Mouse (Mus musculus) cortical plate, adult 2 months (tissue): ENCODE data around the gene Hivep3. TPM values are rescaled to one million over a fixed set of nuclear protein-coding genes. Genes with fewer than 3 reads are reported as not detected.

Experiments used
- H3K27ac ChIP-seq: fragments of 200-500 bp; 2 replicates; pipeline ENCODE4 v1.5.1; 2012; ENCODE audit warnings: low read length, control low read depth, inconsistent platforms; ENCODE audit not compliant: insufficient read depth
- H3K4me1 ChIP-seq: fragments of 200-500 bp; 2 replicates; pipeline ENCODE4 v1.6.1; 2011; ENCODE audit warnings: low read length; ENCODE audit not compliant: control insufficient read depth, insufficient read depth
- H3K4me3 ChIP-seq: fragments of 200-500 bp; 2 replicates; pipeline ENCODE4 v1.5.1; 2011; ENCODE audit warnings: mild to moderate bottlenecking, low read length, control low read depth; ENCODE audit not compliant: insufficient read depth
- CTCF ChIP-seq: fragments of 200-500 bp; IDR thresholded peaks from 2 replicates; pipeline ENCODE4 v1.5.1; 2011; ENCODE audit warnings: mild to moderate bottlenecking, control low read depth, low read length; ENCODE audit not compliant: insufficient read depth; ENCODE audit errors: extremely low read depth
- POLR2A ChIP-seq: fragments of 200-500 bp; IDR thresholded peaks from 2 replicates; pipeline ENCODE4 v1.6.1; 2011; ENCODE audit warnings: mild to moderate bottlenecking, low read length, control low read depth; ENCODE audit not compliant: insufficient read depth; ENCODE audit errors: extremely low read depth
- polyA plus RNA-seq: library from polyadenylated mRNA; depleted of rRNA; stranded (reverse); fragments of >200 nt; gene quantifications from 2 replicates; pipeline ENCODE4 v1.2.3, GENCODE M21; 2012

Gene Hivep3
- polyA plus RNA-seq, 1 experiment: 48.9 TPM

DNA sequence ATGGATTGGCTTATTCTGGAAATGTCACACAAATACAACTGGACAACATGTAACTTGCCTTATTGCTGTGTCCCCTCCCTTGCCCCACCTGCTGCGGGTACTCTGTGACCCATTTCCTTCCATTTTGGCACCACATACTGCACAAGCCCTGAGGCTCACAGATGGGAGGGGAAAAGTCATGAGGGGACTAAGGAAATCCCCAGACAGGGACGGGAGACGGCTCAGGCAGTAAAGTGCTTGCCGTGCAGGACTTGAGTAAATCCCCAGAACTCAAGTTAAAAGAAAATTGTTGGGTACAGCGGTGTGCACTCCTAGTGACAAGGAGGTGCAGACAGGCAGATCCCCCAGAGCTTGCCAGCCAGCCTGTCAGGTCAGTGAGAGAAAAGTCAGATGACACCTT is 7.5 kb upstream of the Hivep3 start:
- TF ChIP-seq POLR2A (no peak), CTCF (no peak)
- Histone ChIP-seq H3K4me1 (no peaks in the 10 kb centered on the region), H3K27ac (no peak overlapping the region), H3K4me3 (no peak overlapping the region)

DNA sequence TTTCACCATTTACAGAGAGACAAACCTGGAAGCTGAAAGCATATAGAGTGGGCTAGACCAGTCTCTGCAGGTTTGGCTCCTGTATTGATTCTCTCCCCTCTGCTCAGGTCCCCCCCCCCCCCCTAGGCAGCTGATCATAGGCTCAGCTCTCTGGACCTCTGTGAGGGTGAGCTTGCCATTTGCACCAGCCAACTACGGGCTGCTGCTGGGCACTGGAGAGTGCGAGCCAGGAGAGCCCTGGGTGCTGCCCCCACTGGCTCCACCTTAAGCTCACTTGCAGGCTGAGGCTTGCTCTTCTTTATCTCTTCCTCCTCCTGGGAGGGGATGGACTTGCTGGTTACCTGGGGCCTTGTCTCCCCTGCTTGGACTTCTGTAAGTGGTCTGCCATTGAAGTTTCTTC is 5.7 kb upstream of the Hivep3 start:
- H3K27ac ChIP-seq: no peak overlapping the region
- TF ChIP-seq CTCF: no peak
- no peak for TF ChIP-seq POLR2A
- H3K4me3 ChIP-seq: no peak overlapping the region
- H3K4me1 ChIP-seq: no peaks in the 10 kb centered on the region

DNA sequence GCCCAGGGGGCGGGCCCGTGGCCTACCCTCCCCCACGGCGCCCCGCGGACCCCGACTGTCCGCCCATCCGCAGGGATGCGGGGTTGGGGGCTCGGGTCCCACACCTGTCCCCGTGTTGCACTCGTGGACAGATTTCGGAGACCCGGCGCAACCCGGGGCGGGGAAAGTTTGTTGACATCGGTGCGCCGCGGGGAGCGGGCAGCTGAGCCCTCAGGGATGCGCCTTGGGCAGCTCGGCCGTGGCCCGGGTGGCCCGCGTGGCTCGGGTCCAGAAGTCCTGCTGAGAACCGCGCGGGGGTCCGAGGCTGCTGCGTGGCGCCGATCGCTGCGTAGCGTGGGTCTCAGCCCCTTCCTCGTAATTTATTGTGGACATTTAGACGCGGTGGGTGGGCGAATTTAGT is 358 bp downstream of the Hivep3 start:
- TF ChIP-seq POLR2A: no peak
- no peak for TF ChIP-seq CTCF
- Histone ChIP-seq H3K4me1 (peaks cover 6% of the 10 kb centered on the region; the same call in 1 of the 2 replicates), H3K4me3 (peak overlapping the region; percentile 33), H3K27ac (no peak overlapping the region)

DNA sequence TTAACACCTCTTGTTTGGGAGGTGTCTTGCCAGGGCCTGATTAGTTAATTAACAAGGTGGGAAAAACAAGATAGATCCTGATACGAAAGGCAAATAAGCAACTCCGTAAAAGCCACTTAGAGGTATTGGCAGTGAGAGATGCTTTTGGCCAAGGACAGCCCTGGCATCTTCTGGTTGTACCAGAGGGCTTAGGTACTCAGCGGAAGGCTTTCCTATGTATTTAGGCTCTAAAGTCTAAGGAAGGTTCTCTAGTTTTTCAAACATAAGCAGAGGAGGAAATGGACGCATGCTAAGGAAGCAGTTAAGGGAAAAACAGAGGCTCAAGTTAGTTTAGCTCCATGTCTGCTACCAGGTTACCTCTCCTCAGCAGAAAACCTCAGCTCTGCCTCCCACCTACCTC is 768 bp downstream of the Hivep3 start:
- no peak for TF ChIP-seq CTCF
- no peak for TF ChIP-seq POLR2A
- Histone ChIP-seq H3K4me1 (peaks cover 8% of the 10 kb centered on the region), H3K27ac (no peak overlapping the region), H3K4me3 (peak overlapping the region; percentile 33)

DNA sequence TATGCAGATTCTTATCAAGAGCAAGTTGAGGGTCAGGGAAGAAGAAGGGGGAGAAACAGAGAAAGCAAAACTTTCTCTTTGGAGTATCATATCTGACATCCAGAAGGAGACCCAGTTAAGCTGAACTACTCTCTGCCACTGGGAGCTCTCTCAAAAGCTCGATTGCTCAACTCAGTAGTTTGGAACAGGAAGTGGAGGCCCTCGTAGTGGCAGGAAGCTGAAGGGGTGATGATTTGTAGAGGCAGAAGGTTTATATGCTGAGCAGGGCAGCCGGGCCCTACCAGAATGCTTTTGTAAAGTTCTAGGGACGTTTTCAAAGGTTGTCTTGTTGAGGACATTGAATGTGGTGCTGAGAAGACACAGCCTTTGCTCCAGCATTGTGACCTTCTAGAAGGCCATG is 5.1 kb downstream of the Hivep3 start:
- no peak overlapping the region for H3K4me3 ChIP-seq
- peak overlapping the region; percentile 37; the same call in 1 of the 2 replicates for H3K27ac ChIP-seq
- TF ChIP-seq POLR2A: no peak
- no peak for TF ChIP-seq CTCF
- peaks cover 11% of the 10 kb centered on the region for H3K4me1 ChIP-seq

DNA sequence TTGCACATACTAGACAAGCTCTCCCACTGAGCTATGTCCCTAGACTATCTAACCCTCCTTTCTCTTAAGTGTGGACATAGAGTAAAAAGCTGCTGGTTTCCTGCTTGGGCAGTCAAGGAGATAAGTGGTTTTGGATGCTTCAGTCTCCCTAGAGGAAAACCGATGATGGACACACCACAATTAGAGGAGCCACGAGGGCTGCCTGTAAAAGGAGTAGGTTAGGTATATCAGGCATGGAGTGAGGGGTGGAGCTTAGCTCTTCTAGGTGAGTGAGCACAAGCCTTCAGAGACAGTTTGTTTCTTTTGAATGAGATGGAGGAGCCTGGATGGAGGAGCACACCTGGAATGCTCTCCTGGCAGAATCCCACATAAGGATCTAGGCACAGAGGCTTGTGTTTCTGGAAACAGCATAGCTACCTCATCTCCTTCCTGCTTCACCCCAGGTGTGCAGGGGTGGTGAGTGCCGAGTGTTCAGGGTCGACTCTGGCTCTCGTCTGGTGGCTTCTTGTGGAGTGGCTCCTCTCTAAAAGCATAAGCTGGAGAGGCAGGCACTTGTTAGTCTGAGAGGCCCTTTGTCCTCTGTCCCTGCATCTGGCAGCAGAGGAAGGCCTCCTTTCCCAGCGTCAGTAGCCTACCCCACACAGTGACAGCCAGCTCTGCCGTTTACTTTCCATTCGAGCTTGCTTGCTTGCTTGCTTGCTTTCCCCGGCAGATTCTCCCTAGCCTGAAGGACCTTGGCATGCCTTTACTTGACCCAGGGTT is 5.9 kb downstream of the Hivep3 start:
- Histone ChIP-seq H3K4me1 (peaks cover 11% of the 10 kb centered on the region), H3K27ac (peak overlapping the region; percentile 21; the same call in 1 of the 2 replicates), H3K4me3 (no peak overlapping the region)
- TF ChIP-seq CTCF (no peak), POLR2A (no peak)

DNA sequence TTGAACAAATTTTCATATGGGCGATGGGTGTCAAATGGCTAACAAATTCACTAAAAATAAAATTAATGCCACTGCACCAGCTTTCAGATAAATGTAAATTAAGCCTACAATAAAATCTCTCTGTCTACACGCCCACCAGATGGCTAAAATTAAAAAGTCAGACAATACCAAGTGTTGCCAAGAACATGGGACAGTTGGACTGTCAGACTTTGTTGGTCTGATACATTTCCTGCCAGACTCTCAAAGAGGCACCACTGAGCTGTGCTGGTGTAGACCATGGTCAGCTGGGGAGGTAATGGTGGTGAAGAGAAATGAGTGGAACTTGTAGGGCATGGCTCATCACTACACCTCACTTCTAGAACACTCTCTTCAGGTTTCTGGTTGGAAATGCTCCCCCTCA is 14.8 kb downstream of the Hivep3 start:
- H3K27ac ChIP-seq: no peak overlapping the region
- no peaks in the 10 kb centered on the region for H3K4me1 ChIP-seq
- no peak overlapping the region for H3K4me3 ChIP-seq
- TF ChIP-seq POLR2A: no peak
- no peak for TF ChIP-seq CTCF

DNA sequence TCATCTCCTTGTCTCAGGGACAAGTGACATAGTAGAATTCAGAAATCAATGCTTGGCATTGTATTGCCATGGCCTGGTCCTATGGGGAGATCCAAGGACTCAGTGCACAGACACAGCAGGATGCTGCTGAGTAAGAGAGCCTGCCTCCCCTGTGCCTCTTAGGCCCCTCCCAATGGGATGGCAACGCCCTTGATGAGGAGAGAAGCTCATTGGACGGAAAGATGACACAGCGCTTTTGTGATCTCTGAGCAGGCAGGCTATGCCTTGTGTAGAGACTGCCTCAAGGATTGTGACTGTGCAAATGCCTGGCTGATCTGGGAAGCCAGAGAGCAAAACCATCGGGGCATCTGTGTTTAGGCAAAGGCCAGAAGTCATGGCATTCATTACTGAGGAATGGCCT is 16.6 kb downstream of the Hivep3 start:
- Histone ChIP-seq H3K4me1 (no peaks in the 10 kb centered on the region), H3K27ac (no peak overlapping the region), H3K4me3 (no peak overlapping the region)
- TF ChIP-seq CTCF (no peak), POLR2A (no peak)

DNA sequence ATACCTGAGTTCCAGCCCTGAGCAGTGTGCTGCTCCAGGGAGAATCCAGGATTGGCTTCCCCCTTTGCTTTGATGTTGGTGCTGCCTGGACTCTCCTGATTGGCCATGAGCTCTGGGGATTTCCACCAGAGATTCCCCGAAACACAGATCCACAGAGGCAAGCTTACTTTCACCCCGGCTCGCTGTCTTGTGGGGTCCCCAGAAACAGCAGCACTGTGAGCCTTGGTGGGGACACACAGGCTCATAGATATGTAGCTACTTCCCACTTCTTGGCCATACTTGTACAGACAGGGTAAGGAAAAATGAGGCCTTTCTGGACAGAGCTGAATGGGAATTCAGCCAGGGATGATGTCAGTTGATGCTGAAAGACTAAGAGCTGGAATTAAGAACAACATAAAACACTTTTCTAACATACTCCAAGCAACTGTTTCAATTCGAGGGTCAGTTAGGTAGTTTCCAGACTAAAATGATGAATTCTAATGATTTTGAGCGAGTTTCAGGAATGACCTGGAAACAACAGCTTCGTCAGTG is 17.2 kb downstream of the Hivep3 start:
- TF ChIP-seq POLR2A (no peak), CTCF (no peak)
- no peaks in the 10 kb centered on the region for H3K4me1 ChIP-seq
- H3K4me3 ChIP-seq: no peak overlapping the region
- no peak overlapping the region for H3K27ac ChIP-seq

DNA sequence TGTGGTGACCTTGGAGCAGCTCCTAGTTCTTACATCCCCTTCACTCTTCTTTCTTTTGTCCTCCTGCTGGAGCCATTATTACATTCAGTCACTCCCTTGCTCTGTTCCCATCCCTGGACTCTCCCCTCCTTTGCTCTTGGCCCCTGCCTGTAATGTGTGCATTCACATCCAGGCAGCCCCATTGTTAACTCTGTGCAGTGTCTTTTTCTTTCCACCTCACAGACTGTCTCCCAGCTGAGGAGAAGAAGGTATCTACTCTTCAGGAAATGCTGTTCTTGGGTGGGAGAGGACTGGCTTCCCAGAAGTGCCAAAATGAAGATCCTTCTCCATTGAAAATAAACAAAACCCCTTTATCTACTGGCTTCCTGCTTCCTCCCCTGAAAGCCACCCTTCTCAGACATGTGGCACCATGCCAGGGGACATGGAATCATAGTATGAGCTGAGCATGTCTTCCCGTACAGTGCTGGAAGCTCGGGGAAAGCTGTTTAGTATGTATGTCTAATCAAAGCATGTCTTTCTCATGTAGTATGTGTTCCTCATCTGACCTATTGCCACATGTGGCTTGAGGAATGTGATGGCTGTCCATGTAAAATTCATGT is 17.9 kb downstream of the Hivep3 start:
- TF ChIP-seq POLR2A: no peak
- no peak for TF ChIP-seq CTCF
- Histone ChIP-seq H3K4me3 (no peak overlapping the region), H3K4me1 (no peaks in the 10 kb centered on the region), H3K27ac (no peak overlapping the region)
